Mouse (Mus musculus): ENCODE measurements around the gene Tsku. TPM values are rescaled to one million over a fixed set of nuclear protein-coding genes. Genes with fewer than 3 reads are reported as not detected.

Tsku gene
- total and polyA plus RNA-seq, 2 experiments from 2014 or later = 3.7 to 4.0 TPM

DNA sequence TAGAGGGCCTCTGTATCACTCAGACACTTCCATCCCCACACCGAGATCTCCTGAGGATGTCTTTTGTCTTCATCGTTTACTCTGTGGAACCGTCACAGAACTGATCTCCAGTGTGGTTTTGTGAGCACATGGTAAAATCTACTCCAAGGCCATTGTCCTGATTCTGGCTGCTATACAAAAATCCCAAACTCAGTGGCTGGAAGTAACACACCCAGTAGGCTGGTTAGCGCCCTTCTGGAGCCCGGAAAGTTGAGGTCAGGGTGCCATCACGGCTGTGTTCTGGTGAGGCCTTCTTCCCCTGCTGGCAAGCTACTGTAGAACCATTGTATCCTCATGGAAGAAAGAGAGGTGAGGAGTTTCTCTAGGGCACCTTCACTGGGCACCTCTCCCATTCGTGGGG lies 35.1 kb downstream of the Tsku start:
- Histone ChIP-seq H3K27ac (ENCODE audit: low read depth) (no peak overlapping the region), H3K27me3 (ENCODE audit: control insufficient read depth, insufficient read depth, low read length) (no peaks in the 10 kb centered on the region), H3K4me1 (ENCODE audit: control insufficient read depth, insufficient read depth) (peaks cover 11% of the 10 kb centered on the region), H3K9ac (replicated peaks; ENCODE audit: low read depth, low read length) (no peak overlapping the region), H3K4me2 (ENCODE audit: low read depth, low read length) (no peak overlapping the region), H3K9me3 (replicated peaks; ENCODE audit: control insufficient read depth, low read length) (no peaks in the 10 kb centered on the region), H3K36me3 (replicated peaks; ENCODE audit: control insufficient read depth, insufficient read depth, low read length) (no peaks in the 10 kb centered on the region), H3K4me3 (ENCODE audit: low read depth, low read length) (no peak overlapping the region)
- TF ChIP-seq EP300 (IDR thresholded peaks at IDR 0.05; ENCODE audit: low read depth) (no peak), CTCF (IDR thresholded peaks at IDR 0.05; ENCODE audit: low read depth) (no peak)
- ATAC-seq (ENCODE audit: insufficient read depth, low read depth) (no peak), DNase-seq (ENCODE audit: low spot score) (no peak)
- WGBS = 87% methylated on average over 7 of the region's 7 CpGs

DNA sequence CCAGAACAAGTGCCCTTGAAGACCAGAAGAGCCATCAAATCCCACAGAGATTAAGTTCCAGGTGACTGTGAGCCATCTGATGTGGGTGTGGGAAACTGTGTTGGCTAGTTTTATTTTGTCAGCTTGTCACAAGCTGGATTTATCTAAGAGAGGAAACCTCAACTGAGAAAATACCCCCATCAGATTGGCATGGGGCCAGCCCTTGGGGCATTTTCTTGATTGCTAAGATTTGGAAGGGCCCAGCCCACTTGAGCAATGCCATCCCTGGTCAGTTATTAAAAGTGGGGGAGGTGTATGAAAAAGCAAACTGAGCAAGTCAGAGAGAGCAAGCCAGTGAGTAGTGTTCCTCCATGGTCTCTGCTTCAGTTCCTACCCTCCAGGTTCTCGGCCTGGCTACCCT lies 36.9 kb downstream of the Tsku start:
- no peak for DNase-seq (ENCODE audit: low spot score)
- H3K9ac ChIP-seq (replicated peaks; ENCODE audit: low read depth, low read length) = no peak overlapping the region
- no peak for ATAC-seq (ENCODE audit: insufficient read depth, low read depth)

DNA sequence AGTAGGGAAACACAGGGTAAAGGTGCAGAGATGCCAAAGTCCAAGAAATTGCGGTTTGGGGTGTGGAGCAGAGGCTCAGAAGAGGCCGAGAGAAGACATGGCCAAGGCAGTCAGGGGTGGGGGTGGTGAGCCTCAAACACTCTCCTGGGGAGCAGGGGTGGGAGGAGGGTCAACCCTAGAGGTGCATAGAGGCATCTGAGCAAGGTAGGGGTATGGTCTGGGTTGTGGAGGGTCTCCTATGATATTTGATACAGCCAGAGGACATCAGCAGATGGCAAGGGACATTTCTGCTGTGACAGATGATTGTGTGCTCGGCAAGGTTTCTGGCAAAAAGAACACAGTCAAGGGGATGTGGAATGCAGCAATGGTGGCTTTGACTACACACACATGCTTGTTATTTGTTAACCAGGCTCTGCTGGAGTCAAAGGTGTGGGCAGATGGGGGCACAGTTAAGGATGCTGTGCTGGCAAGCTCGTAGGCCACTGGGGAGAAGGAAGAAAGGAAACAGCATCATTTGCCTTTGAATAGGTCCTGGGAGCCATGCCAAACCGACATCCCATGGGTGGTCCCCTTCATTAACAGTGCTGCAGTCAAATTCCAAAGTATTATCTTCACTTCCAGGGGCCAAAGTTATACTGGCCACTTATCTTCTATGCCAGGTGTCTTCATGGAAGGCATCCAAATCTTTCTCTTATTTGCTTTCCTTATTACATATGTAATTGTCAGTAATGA lies 37.7 kb downstream of the Tsku start:
- Histone ChIP-seq H3K36me3 (replicated peaks; ENCODE audit: control insufficient read depth, insufficient read depth, low read length) (no peaks in the 10 kb centered on the region), H3K4me3 (ENCODE audit: low read depth, low read length) (no peak overlapping the region), H3K4me2 (ENCODE audit: low read depth, low read length) (no peak overlapping the region), H3K9ac (replicated peaks; ENCODE audit: low read depth, low read length) (no peak overlapping the region), H3K27me3 (ENCODE audit: control insufficient read depth, insufficient read depth, low read length) (no peaks in the 10 kb centered on the region), H3K9me3 (replicated peaks; ENCODE audit: control insufficient read depth, low read length) (no peaks in the 10 kb centered on the region), H3K27ac (ENCODE audit: low read depth) (no peak overlapping the region), H3K4me1 (ENCODE audit: control insufficient read depth, insufficient read depth) (no peaks in the 10 kb centered on the region)
- WGBS = 45% methylated on average over 5 of the region's 5 CpGs
- ATAC-seq (ENCODE audit: insufficient read depth, low read depth) = no peak
- no peak for TF ChIP-seq EP300 (IDR thresholded peaks at IDR 0.05; ENCODE audit: low read depth)
- no peak for TF ChIP-seq CTCF (IDR thresholded peaks at IDR 0.05; ENCODE audit: low read depth)
- DNase-seq (ENCODE audit: low spot score) = no peak

More for the DNA sequence above, 36.9 kb downstream of the Tsku start:
- Histone ChIP-seq H3K27me3 (ENCODE audit: control insufficient read depth, insufficient read depth, low read length) (no peaks in the 10 kb centered on the region), H3K4me2 (ENCODE audit: low read depth, low read length) (no peak overlapping the region), H3K4me3 (ENCODE audit: low read depth, low read length) (no peak overlapping the region), H3K36me3 (replicated peaks; ENCODE audit: control insufficient read depth, insufficient read depth, low read length) (no peaks in the 10 kb centered on the region), H3K27ac (ENCODE audit: low read depth) (no peak overlapping the region), H3K4me1 (ENCODE audit: control insufficient read depth, insufficient read depth) (no peaks in the 10 kb centered on the region), H3K9me3 (replicated peaks; ENCODE audit: control insufficient read depth, low read length) (no peaks in the 10 kb centered on the region)
- TF ChIP-seq EP300 (IDR thresholded peaks at IDR 0.05; ENCODE audit: low read depth) = no peak
- no peak for TF ChIP-seq CTCF (IDR thresholded peaks at IDR 0.05; ENCODE audit: low read depth)
- WGBS = 65% methylated on average over 1 of the region's 1 CpGs

DNA sequence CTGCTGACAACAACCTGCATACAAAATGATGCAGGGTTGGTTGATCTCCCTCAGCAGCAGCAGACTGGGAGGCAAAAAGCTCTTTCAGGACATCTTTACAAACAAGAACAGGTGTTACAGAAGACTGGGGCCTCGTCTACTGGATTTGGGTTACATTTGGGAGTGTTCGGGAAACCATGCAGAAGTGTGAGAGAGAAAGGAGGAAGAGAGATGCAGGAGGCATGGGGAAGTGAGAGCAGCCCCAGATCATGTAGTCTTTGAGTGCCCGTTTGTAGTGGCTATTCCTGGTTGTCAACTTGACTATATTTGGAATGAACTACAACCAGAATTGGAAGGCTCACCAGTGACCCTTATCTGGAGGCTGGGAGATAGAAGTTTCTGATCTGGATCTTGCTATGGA lies 38.7 kb downstream of the Tsku start:
- ATAC-seq (ENCODE audit: insufficient read depth, low read depth) (no peak), DNase-seq (ENCODE audit: low spot score) (no peak)
- WGBS = 43% methylated on average over 3 of the region's 3 CpGs
- Histone ChIP-seq H3K36me3 (replicated peaks; ENCODE audit: control insufficient read depth, insufficient read depth, low read length) (no peaks in the 10 kb centered on the region), H3K4me1 (ENCODE audit: control insufficient read depth, insufficient read depth) (no peaks in the 10 kb centered on the region), H3K27me3 (ENCODE audit: control insufficient read depth, insufficient read depth, low read length) (no peaks in the 10 kb centered on the region), H3K4me2 (ENCODE audit: low read depth, low read length) (no peak overlapping the region), H3K4me3 (ENCODE audit: low read depth, low read length) (no peak overlapping the region), H3K27ac (ENCODE audit: low read depth) (no peak overlapping the region), H3K9ac (replicated peaks; ENCODE audit: low read depth, low read length) (no peak overlapping the region), H3K9me3 (replicated peaks; ENCODE audit: control insufficient read depth, low read length) (no peaks in the 10 kb centered on the region)
- TF ChIP-seq EP300 (IDR thresholded peaks at IDR 0.05; ENCODE audit: low read depth) (no peak), CTCF (IDR thresholded peaks at IDR 0.05; ENCODE audit: low read depth) (no peak)

DNA sequence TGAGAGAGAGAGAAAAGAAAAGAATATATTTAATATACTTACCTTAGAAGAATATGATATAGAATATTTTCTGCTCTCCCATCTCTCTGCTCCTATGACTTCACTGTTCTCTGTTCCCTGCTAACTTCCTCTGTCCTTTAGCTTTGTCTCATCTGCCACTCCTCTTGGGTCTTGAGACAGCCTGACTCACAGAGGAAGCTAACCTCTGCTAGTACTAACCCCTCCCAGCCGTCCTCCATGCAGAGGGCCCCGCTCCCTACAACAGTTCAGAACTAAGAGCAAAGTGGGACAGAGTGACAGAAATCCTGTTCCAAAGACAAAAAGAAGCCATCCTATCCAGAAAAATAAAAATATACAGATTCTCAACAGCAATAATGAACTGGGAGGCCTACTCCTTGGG lies 40.0 kb downstream of the Tsku start, which contains the start of gene Acer3:
Gene Acer3, minus strand, starts transcription at position 126 of the 400 bp plus-strand sequence.
- Histone ChIP-seq H3K4me1 (ENCODE audit: control insufficient read depth, insufficient read depth) (no peaks in the 10 kb centered on the region), H3K27me3 (ENCODE audit: control insufficient read depth, insufficient read depth, low read length) (no peaks in the 10 kb centered on the region), H3K9ac (replicated peaks; ENCODE audit: low read depth, low read length) (no peak within 1 kb of the TSS), H3K27ac (ENCODE audit: low read depth) (no peak within 1 kb of the TSS), H3K4me3 (ENCODE audit: low read depth, low read length) (no peak within 1 kb of the TSS), H3K4me2 (ENCODE audit: low read depth, low read length) (no peak within 1 kb of the TSS), H3K9me3 (replicated peaks; ENCODE audit: control insufficient read depth, low read length) (no peaks in the 10 kb centered on the region), H3K36me3 (replicated peaks; ENCODE audit: control insufficient read depth, insufficient read depth, low read length) (no peaks in the 10 kb centered on the region)
- 83% methylated on average over 2 of the region's 2 CpGs for WGBS
- ATAC-seq (ENCODE audit: insufficient read depth, low read depth) (no peak), DNase-seq (ENCODE audit: low spot score) (no peak)
- no peak for TF ChIP-seq EP300 (IDR thresholded peaks at IDR 0.05; ENCODE audit: low read depth)
- TF ChIP-seq CTCF (IDR thresholded peaks at IDR 0.05; ENCODE audit: low read depth) = no peak
